Comparison of ENCODE assay signal across 8 mouse cellular contexts in genomic region chr6:6942813-6943212, GRCm38 (mm10). TPM values are rescaled to one million over a fixed set of nuclear protein-coding genes. Genes with fewer than 3 reads are reported as not detected.
DNase-seq lines count a peak whose midpoint lies in the region; ATAC-seq and TF ChIP-seq lines count a peak whose summit lies in the region.

No protein-coding gene starts in this region.

- peak; percentile 26 to 32 for DNase-seq in cerebellum, postnatal 10 days
- no peak for DNase-seq in cerebellum, adult 11-12 months
- peak; percentile 26 to 29 for DNase-seq in left cerebral cortex, adult 18-20 months (ENCODE audit: low spot score in 2 of 2)
- DNase-seq in left cerebral cortex, postnatal 10 days (ENCODE audit: extremely low spot score in 1 of 2, low spot score in 2 of 2), result no peak
- DNase-seq in adrenal gland, adult (ENCODE audit: inconsistent age in 2 of 2, low spot score in 1 of 2), result peak; percentile 30 to 77
- DNase-seq in urinary bladder, postnatal 10 days (ENCODE audit: low spot score), result no peak

- H3K9ac ChIP-seq in kidney, embryonic 16.5 days (replicated peaks; ENCODE audit: low read length), result no peak overlapping the region

- H3K9me3 ChIP-seq in kidney, embryonic 16.5 days (ENCODE audit: low read length), result no peaks in the 10 kb centered on the region

- ATAC-seq in kidney, embryonic 16.5 days (ENCODE audit: low FRiP score, low TSS enrichment), result 0 out of 2 replicates have a peak, but pooled peaks have one; percentile 46

- no peak for TF ChIP-seq POLR2A in small intestine, adult 2 months (IDR thresholded peaks at IDR 0.05; ENCODE audit: low read depth, low read length)

- 46% methylated on average over 6 of the region's 6 CpGs for WGBS in kidney, embryonic 16.5 days
- 53% methylated on average over 6 of the region's 6 CpGs for WGBS in small intestine, adult 2 months

- H3K27ac ChIP-seq in kidney, embryonic 16.5 days (ENCODE audit: low read length), result no peak overlapping the region
- H3K27ac ChIP-seq in small intestine, adult 2 months (ENCODE audit: insufficient read depth, low read depth, low read length), result no peak overlapping the region

- no peak overlapping the region for H3K4me3 ChIP-seq in kidney, embryonic 16.5 days (ENCODE audit: low read length)
- no peak overlapping the region for H3K4me3 ChIP-seq in small intestine, adult 2 months (ENCODE audit: low read depth, low read length)

- no peak overlapping the region for H3K4me2 ChIP-seq in kidney, embryonic 16.5 days (replicated peaks; ENCODE audit: low read depth, low read length)

- H3K27me3 ChIP-seq in kidney, embryonic 16.5 days (ENCODE audit: insufficient read depth, low read length), result no peaks in the 10 kb centered on the region
- no peaks in the 10 kb centered on the region for H3K27me3 ChIP-seq in small intestine, adult 2 months (ENCODE audit: control insufficient read depth, insufficient read depth, low read length)

- no peaks in the 10 kb centered on the region for H3K4me1 ChIP-seq in kidney, embryonic 16.5 days (ENCODE audit: insufficient read depth, low read length)
- H3K4me1 ChIP-seq in small intestine, adult 2 months (ENCODE audit: control insufficient read depth, insufficient read depth, insufficient read length, low read length), result no peaks in the 10 kb centered on the region

- intact Hi-C loops in left cerebral cortex, postnatal 10 days (cut with DNase I), result no loop called here

- H3K36me3 ChIP-seq in kidney, embryonic 16.5 days (ENCODE audit: insufficient read depth, low read length), result no peaks in the 10 kb centered on the region
- no peaks in the 10 kb centered on the region for H3K36me3 ChIP-seq in small intestine, adult 2 months (ENCODE audit: control insufficient read depth, insufficient read depth, low read length)

- peak; percentile 29; the same call in 1 of the 2 replicates for TF ChIP-seq CTCF in small intestine, adult 2 months (IDR thresholded peaks at IDR 0.05; ENCODE audit: extremely low read depth, insufficient read length, insufficient replicate concordance, low read depth, low read length)

RNA-seq across cellular contexts. Expression of gene Sdhaf3, which starts 13.0 kb away (rescaled TPM):
- 1 to 10 TPM; 6.1 to 6.7 TPM for total RNA-seq in left cerebral cortex, adult 18-20 months (2021)
- total RNA-seq in left cerebral cortex, postnatal 10 days (2021), result 1 to 10 TPM; 3.1 to 3.5 TPM
- 4.5 and 4.6 TPM in 2 replicates for polyA plus RNA-seq in kidney, embryonic 16.5 days (2015; fragmentation: Nextera tagmentation; extraction: Ambion mirVana)
- polyA plus RNA-seq in small intestine, adult 2 months (2012; rRNA removed), result 0.09 and 0.10 TPM in 2 replicates

Comparison
In these comparisons a context has a peak if more than half of its experiments do, and no peak if none do; other contexts are left out.
1. DNase-seq: peak in cerebellum, postnatal 10 days (2 of 2), left cerebral cortex, adult 18-20 months (2 of 2) and adrenal gland, adult (2 of 2); none in cerebellum, adult 11-12 months (single experiment), left cerebral cortex, postnatal 10 days (0 of 2) and urinary bladder, postnatal 10 days (single experiment).